Mouse (Mus musculus) gastrocnemius, postnatal 25 days (tissue): Measurements from ENCODE around the gene Kif16b. TPM values are rescaled to one million over a fixed set of nuclear protein-coding genes. Genes with fewer than 3 reads are reported as not detected.

Experiments used
- DNase-seq: peaks from one replicate; pipeline ENCODE4 v3.0.0; 2022
- total RNA-seq, 2 experiments: library from RNA; stranded (reverse); gene quantifications; 1 replicate in 1 of 2; 2 replicates in 1 of 2; pipeline ENCODE4 v1.2.3; 2021

Kif16b gene
- total RNA-seq, 2 experiments from 2014 or later, result 24.1 to 32.0 TPM

GRCm38 (mm10) chr2:142734046-142734445, 167.3 kb downstream of the Kif16b start:
- DNase-seq, result no peak

- DNase-seq, result no peak
These were observed 169.0 kb downstream of the Kif16b start for GRCm38 (mm10) chr2:142732370-142732769.

GRCm38 (mm10) chr2:142731778-142732092, 169.6 kb downstream of the Kif16b start:
- peak; percentile 74 for DNase-seq

- no peak for DNase-seq
These were observed 170.1 kb downstream of the Kif16b start for GRCm38 (mm10) chr2:142731016-142731777.

GRCm38 (mm10) chr2:142724215-142725001, 176.9 kb downstream of the Kif16b start:
- DNase-seq, result no peak

GRCm38 (mm10) chr2:142720174-142720573, 181.2 kb downstream of the Kif16b start:
- no peak for DNase-seq

GRCm38 (mm10) chr2:142718998-142719397, 182.3 kb downstream of the Kif16b start:
- DNase-seq, result no peak

- no peak for DNase-seq
These were observed 183.7 kb downstream of the Kif16b start for GRCm38 (mm10) chr2:142717591-142717990.

GRCm38 (mm10) chr2:142715912-142716260, 185.4 kb downstream of the Kif16b start:
- DNase-seq, result no peak

GRCm38 (mm10) chr2:142715186-142715911, 186.0 kb downstream of the Kif16b start:
- DNase-seq, result no peak

GRCm38 (mm10) chr2:142712727-142713126, 188.6 kb downstream of the Kif16b start:
- no peak for DNase-seq

GRCm38 (mm10) chr2:142709326-142709725, 192.0 kb downstream of the Kif16b start:
- DNase-seq, result no peak

- DNase-seq, result peak; percentile 10
These were observed 200.6 kb downstream of the Kif16b start for GRCm38 (mm10) chr2:142700689-142701088.

- peak; percentile 18 for DNase-seq
These were observed 202.7 kb downstream of the Kif16b start for GRCm38 (mm10) chr2:142698650-142699049.

- DNase-seq, result no peak
These were observed 206.4 kb downstream of the Kif16b start for GRCm38 (mm10) chr2:142694936-142695331.

GRCm38 (mm10) chr2:142694019-142694935, 207.1 kb downstream of the Kif16b start:
- no peak for DNase-seq

- DNase-seq, result no peak
These were observed 207.9 kb downstream of the Kif16b start for GRCm38 (mm10) chr2:142693461-142693860.

GRCm38 (mm10) chr2:142689496-142689895, 211.8 kb downstream of the Kif16b start:
- DNase-seq, result no peak

GRCm38 (mm10) chr2:142687936-142688514, 213.3 kb downstream of the Kif16b start:
- no peak for DNase-seq

- DNase-seq, result no peak
These were observed 218.2 kb downstream of the Kif16b start for GRCm38 (mm10) chr2:142682965-142683709.

GRCm38 (mm10) chr2:142668426-142668825, 232.9 kb downstream of the Kif16b start:
- no peak for DNase-seq
